12 mouse cellular contexts compared by ENCODE assay signal in the genomic region with DNA sequence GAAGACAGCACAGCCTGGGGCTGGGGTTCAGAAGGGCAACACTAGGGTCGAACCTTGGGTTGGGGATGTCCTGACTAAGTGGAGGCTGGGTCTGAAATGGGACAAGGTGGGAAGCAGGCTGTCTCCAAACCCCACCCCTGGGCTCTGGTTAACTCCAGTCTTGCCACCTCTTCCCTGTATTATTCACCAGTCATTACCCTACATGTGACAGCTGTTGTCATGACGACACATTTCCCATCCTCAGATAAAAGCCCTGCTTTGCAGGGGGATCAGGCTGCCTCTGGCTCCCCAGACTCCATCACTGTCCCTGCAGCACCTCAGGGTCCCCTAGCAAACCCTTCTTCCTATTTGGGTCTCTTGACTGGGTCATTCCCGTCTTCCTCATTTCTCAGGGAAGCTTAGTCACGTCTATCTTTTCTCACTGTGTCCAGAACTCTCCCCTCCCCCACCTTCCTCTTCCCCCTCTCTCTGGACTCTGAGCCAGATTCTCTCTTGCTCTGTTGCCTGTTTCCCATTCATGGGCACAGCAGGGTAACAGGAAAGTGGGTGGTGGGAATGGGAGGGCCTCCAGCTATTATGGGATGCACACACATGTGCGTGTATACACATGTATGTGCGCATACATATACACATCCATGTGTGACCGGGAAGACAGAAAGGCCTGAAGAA. TPM values are rescaled to one million over a fixed set of nuclear protein-coding genes. Genes with fewer than 3 reads are reported as not detected.
DNase-seq lines count a peak whose midpoint lies in the region; ATAC-seq and TF ChIP-seq lines count a peak whose summit lies in the region.
"Had no signal": no experiment of that assay in that cellular context is flagged by ENCODE, and none has a peak within 500 bp of the region (broad histone marks: within the 10 kb centered on the region; RNA-seq: fewer than 3 reads in every experiment).

No protein-coding gene starts in this region.

- no peaks in the 10 kb centered on the region; the same call in 1 of the 2 replicates for H3K27me3 ChIP-seq in liver, embryonic 11.5 days (replicated peaks; ENCODE audit: control insufficient read depth, insufficient read depth, low read length)
- no peaks in the 10 kb centered on the region for H3K27me3 ChIP-seq in forebrain, embryonic 14.5 days (replicated peaks; ENCODE audit: control insufficient read depth, insufficient read depth, low read length)
- H3K27me3 ChIP-seq in liver, embryonic 16.5 days (ENCODE audit: control insufficient read depth, insufficient read depth, low read depth, low read length) = no peaks in the 10 kb centered on the region
- no peaks in the 10 kb centered on the region for H3K27me3 ChIP-seq in cerebellum, adult 2 months (ENCODE audit: control insufficient read depth, insufficient read depth, low read length)
- H3K27me3 ChIP-seq: embryonic facial prominence, embryonic 12.5 days; limb, embryonic 13.5 days had no signal

- ATAC-seq in liver, embryonic 11.5 days (replicated peaks; ENCODE audit: low FRiP score) = no peak
- peak; percentile 67; the same call in 1 of the 2 replicates for ATAC-seq in forebrain, embryonic 14.5 days
- no peak for ATAC-seq in liver, embryonic 16.5 days (ENCODE audit: low read depth)

- H3K36me3 ChIP-seq in liver, embryonic 11.5 days (ENCODE audit: control insufficient read depth, insufficient read depth, low read length) = no peaks in the 10 kb centered on the region
- H3K36me3 ChIP-seq in forebrain, embryonic 14.5 days (ENCODE audit: control insufficient read depth, insufficient read depth, low read length) = no peaks in the 10 kb centered on the region
- no peaks in the 10 kb centered on the region for H3K36me3 ChIP-seq in liver, embryonic 16.5 days (ENCODE audit: control insufficient read depth, insufficient read depth)
- H3K36me3 ChIP-seq: embryonic facial prominence, embryonic 12.5 days; G1E; limb, embryonic 13.5 days had no signal

- 61% methylated on average over 7 of the region's 7 CpGs for WGBS in liver, embryonic 11.5 days
- WGBS in forebrain, embryonic 14.5 days = 62% methylated on average over 7 of the region's 7 CpGs
- 62% methylated on average over 7 of the region's 7 CpGs for WGBS in liver, embryonic 16.5 days (ENCODE audit: insufficient replicate concordance)
- WGBS in cerebellum, adult 2 months = 45% methylated on average over 7 of the region's 7 CpGs

- H3K4me1 ChIP-seq in liver, embryonic 11.5 days (replicated peaks; ENCODE audit: control insufficient read depth, insufficient read depth, low read length) = peaks cover 42% of the 10 kb centered on the region
- H3K4me1 ChIP-seq in forebrain, embryonic 14.5 days (ENCODE audit: control insufficient read depth, insufficient read depth, low read length) = no peaks in the 10 kb centered on the region
- peaks cover 57% of the 10 kb centered on the region for H3K4me1 ChIP-seq in liver, embryonic 16.5 days (ENCODE audit: control insufficient read depth, low read depth, low read length)
- H3K4me1 ChIP-seq in cerebellum, adult 2 months (ENCODE audit: control insufficient read depth, insufficient read depth, low read length) = no peaks in the 10 kb centered on the region
- H3K4me1 ChIP-seq: embryonic facial prominence, embryonic 12.5 days; limb, embryonic 13.5 days had no signal

- H3K27ac ChIP-seq in liver, embryonic 11.5 days (ENCODE audit: low read depth, low read length) = 0 out of 2 replicates have a peak overlapping the region, but pooled peaks have one; percentile 10
- H3K27ac ChIP-seq in forebrain, embryonic 14.5 days (ENCODE audit: low read depth, low read length) = no peak overlapping the region
- H3K27ac ChIP-seq in liver, embryonic 16.5 days (ENCODE audit: low read length) = 0 out of 2 replicates have a peak overlapping the region, but pooled peaks have one; percentile 0
- no peak overlapping the region for H3K27ac ChIP-seq in cerebellum, adult 2 months (ENCODE audit: insufficient read depth, low read length)
- H3K27ac ChIP-seq: embryonic facial prominence, embryonic 12.5 days; limb, embryonic 13.5 days had no signal

- TF ChIP-seq POLR2A in cerebellum, adult 2 months (IDR thresholded peaks at IDR 0.05; ENCODE audit: borderline replicate concordance, insufficient read depth, low read length) = no peak

- TF ChIP-seq CTCF in cerebellum, adult 2 months (IDR thresholded peaks at IDR 0.05; ENCODE audit: borderline replicate concordance, insufficient read depth, low read depth, low read length) = no peak

- DNase-seq in liver, embryonic 11.5 days (ENCODE audit: low spot score) = no peak
- DNase-seq in liver = no peak
- peak; percentile 53 for DNase-seq in forebrain, embryonic 14.5 days (ENCODE audit: low spot score)
- DNase-seq in spleen, postnatal 4 days (ENCODE audit: low spot score in 2 of 2) = no peak
- no peak for DNase-seq in adipocyte (ENCODE audit: low spot score)
- no peak for DNase-seq in cerebellum, adult 2 months
- DNase-seq: gastrocnemius, postnatal 14 days; thymus, postnatal 14 days had no signal

- no peaks in the 10 kb centered on the region for H3K9me3 ChIP-seq in liver, embryonic 11.5 days (ENCODE audit: control insufficient read depth, low read length)
- no peaks in the 10 kb centered on the region for H3K9me3 ChIP-seq in forebrain, embryonic 14.5 days (replicated peaks; ENCODE audit: control insufficient read depth, low read length)
- H3K9me3 ChIP-seq in liver, embryonic 16.5 days (replicated peaks; ENCODE audit: control insufficient read depth, low read length) = no peaks in the 10 kb centered on the region
- H3K9me3 ChIP-seq: embryonic facial prominence, embryonic 12.5 days; G1E; limb, embryonic 13.5 days had no signal

- no peak overlapping the region for H3K4me3 ChIP-seq in liver, embryonic 11.5 days (ENCODE audit: low read depth, low read length)
- H3K4me3 ChIP-seq in forebrain, embryonic 14.5 days (ENCODE audit: low read depth, low read length) = no peak overlapping the region
- no peak overlapping the region for H3K4me3 ChIP-seq in liver, embryonic 16.5 days (ENCODE audit: low read depth, low read length)
- no peak overlapping the region for H3K4me3 ChIP-seq in cerebellum, adult 2 months (replicated peaks; ENCODE audit: insufficient read depth, low read depth, low read length)
- H3K4me3 ChIP-seq: embryonic facial prominence, embryonic 12.5 days; limb, embryonic 13.5 days had no signal

- H3K4me2 ChIP-seq in liver, embryonic 11.5 days = no peak overlapping the region
- H3K4me2 ChIP-seq in forebrain, embryonic 14.5 days (ENCODE audit: low read length) = no peak overlapping the region
- no peak overlapping the region for H3K4me2 ChIP-seq in liver, embryonic 16.5 days (ENCODE audit: low read depth, low read length)
- H3K4me2 ChIP-seq: embryonic facial prominence, embryonic 12.5 days; limb, embryonic 13.5 days had no signal

- H3K9ac ChIP-seq in liver, embryonic 11.5 days (ENCODE audit: low read depth, low read length) = no peak overlapping the region
- no peak overlapping the region for H3K9ac ChIP-seq in forebrain, embryonic 14.5 days (ENCODE audit: low read length)
- no peak overlapping the region for H3K9ac ChIP-seq in liver, embryonic 16.5 days (ENCODE audit: low read depth, low read length)
- H3K9ac ChIP-seq: embryonic facial prominence, embryonic 12.5 days; limb, embryonic 13.5 days had no signal

RNA-seq across cellular contexts. Expression of a gene that starts 15.1 kb away (rescaled TPM):
- 20.1 and 20.7 TPM in 2 replicates for polyA plus RNA-seq in liver, embryonic 11.5 days (2014; fragmentation: Nextera tagmentation; extraction: Ambion mirVana)
- 0.36 and 0.43 TPM in 2 replicates for polyA plus RNA-seq in forebrain, embryonic 14.5 days (2014; fragmentation: Nextera tagmentation; extraction: Ambion mirVana)
- polyA plus RNA-seq in liver, embryonic 16.5 days (2015; fragmentation: Nextera tagmentation; extraction: Ambion mirVana) = 16.7 and 19.2 TPM in 2 replicates
- 0.64 and 1.2 TPM in 2 replicates for polyA plus RNA-seq in cerebellum, adult 2 months (2012; rRNA removed)
- polyA plus RNA-seq: G1E had no signal

RNA-seq across cellular contexts. Expression of a gene that starts 39.6 kb away (rescaled TPM):
- not detected in 2 replicates for polyA plus RNA-seq in liver, embryonic 11.5 days (2014; fragmentation: Nextera tagmentation; extraction: Ambion mirVana)
- polyA plus RNA-seq in forebrain, embryonic 14.5 days (2014; fragmentation: Nextera tagmentation; extraction: Ambion mirVana) = not detected in 2 replicates
- not detected in 2 replicates for polyA plus RNA-seq in liver, embryonic 16.5 days (2015; fragmentation: Nextera tagmentation; extraction: Ambion mirVana)
- polyA plus RNA-seq in cerebellum, adult 2 months (2012; rRNA removed) = not detected in 2 replicates
- polyA plus RNA-seq: embryonic facial prominence, embryonic 12.5 days; G1E had no signal

RNA-seq across cellular contexts. Expression of a gene that starts 42.1 kb away (rescaled TPM):
- 8.8 and 10.1 TPM in 2 replicates for polyA plus RNA-seq in liver, embryonic 11.5 days (2014; fragmentation: Nextera tagmentation; extraction: Ambion mirVana)
- polyA plus RNA-seq in forebrain, embryonic 14.5 days (2014; fragmentation: Nextera tagmentation; extraction: Ambion mirVana) = 5.6 and 7.4 TPM in 2 replicates
- polyA plus RNA-seq in liver, embryonic 16.5 days (2015; fragmentation: Nextera tagmentation; extraction: Ambion mirVana) = 1.8 and 2.2 TPM in 2 replicates
- 1.6 and 1.8 TPM in 2 replicates for polyA plus RNA-seq in cerebellum, adult 2 months (2012; rRNA removed)
- polyA plus RNA-seq: G1E had no signal

RNA-seq across cellular contexts. Expression of a gene that starts 46.9 kb away (rescaled TPM):
- 0.43 and 0.92 TPM in 2 replicates for polyA plus RNA-seq in liver, embryonic 11.5 days (2014; fragmentation: Nextera tagmentation; extraction: Ambion mirVana)
- polyA plus RNA-seq in forebrain, embryonic 14.5 days (2014; fragmentation: Nextera tagmentation; extraction: Ambion mirVana) = 0.21 TPM in 1 of 2 replicates, not detected in the other
- polyA plus RNA-seq in liver, embryonic 16.5 days (2015; fragmentation: Nextera tagmentation; extraction: Ambion mirVana) = 0.28 and 0.38 TPM in 2 replicates
- 0.36 and 0.38 TPM in 2 replicates for polyA plus RNA-seq in cerebellum, adult 2 months (2012; rRNA removed)
- polyA plus RNA-seq: G1E had no signal

Comparison
In these comparisons a context has a peak if more than half of its experiments do, and no peak if none do; other contexts are left out.
1. H3K27ac ChIP-seq: peak in liver, embryonic 11.5 days (single experiment) and liver, embryonic 16.5 days (single experiment); none in forebrain, embryonic 14.5 days (single experiment) and cerebellum, adult 2 months (single experiment).